ENCODE assay signal across 18 mouse cellular contexts in genomic region chr11:56753699-56754098, GRCm38 (mm10).
DNase-seq lines count a peak whose midpoint lies in the region; ATAC-seq and TF ChIP-seq lines count a peak whose summit lies in the region.
"Had no signal": no experiment of that assay in that cellular context is flagged by ENCODE, and none has a peak within 500 bp of the region (broad histone marks: within the 10 kb centered on the region; RNA-seq: fewer than 3 reads in every experiment).

No protein-coding gene starts in this region.

- H3K27ac ChIP-seq in forebrain, embryonic 14.5 days (ENCODE audit: low read depth, low read length) = no peak overlapping the region
- H3K27ac ChIP-seq in forebrain, embryonic 11.5 days (ENCODE audit: low read depth, low read length) = no peak overlapping the region
- peak overlapping the region; percentile 82 for H3K27ac ChIP-seq in layer of hippocampus, adult 2 months
- H3K27ac ChIP-seq: intestine, embryonic 15.5 days; macrophage; stomach, embryonic 15.5 days had no signal

- 29% methylated on average over 3 of the region's 3 CpGs for WGBS in forebrain, embryonic 14.5 days
- WGBS in forebrain, embryonic 11.5 days = 71% methylated on average over 3 of the region's 3 CpGs

- H3K36me3 ChIP-seq in forebrain, embryonic 14.5 days (ENCODE audit: control insufficient read depth, insufficient read depth, low read length) = no peaks in the 10 kb centered on the region
- H3K36me3 ChIP-seq in forebrain, embryonic 11.5 days (ENCODE audit: control insufficient read depth, insufficient read depth, low read length) = no peaks in the 10 kb centered on the region
- H3K36me3 ChIP-seq: intestine, embryonic 15.5 days; stomach, embryonic 15.5 days had no signal

- H3K9ac ChIP-seq in forebrain, embryonic 14.5 days (ENCODE audit: low read length) = no peak overlapping the region
- H3K9ac ChIP-seq in forebrain, embryonic 11.5 days (ENCODE audit: low read length) = no peak overlapping the region
- H3K9ac ChIP-seq: intestine, embryonic 15.5 days; stomach, embryonic 15.5 days had no signal

- TF ChIP-seq CTCF in layer of hippocampus, adult 2 months (conservative IDR thresholded peaks at IDR 0.05) = no peak

- H3K4me1 ChIP-seq in forebrain, embryonic 14.5 days (ENCODE audit: control insufficient read depth, insufficient read depth, low read length) = peaks cover 9% of the 10 kb centered on the region; the same call in 1 of the 2 replicates
- peaks cover 3% of the 10 kb centered on the region; the same call in 1 of the 2 replicates for H3K4me1 ChIP-seq in forebrain, embryonic 11.5 days (replicated peaks; ENCODE audit: control insufficient read depth, insufficient read depth, low read length)
- H3K4me1 ChIP-seq: intestine, embryonic 15.5 days; stomach, embryonic 15.5 days had no signal

- DNase-seq in forebrain, embryonic 14.5 days (ENCODE audit: low spot score) = peak; percentile 61
- no peak for DNase-seq in forebrain, embryonic 11.5 days (ENCODE audit: low spot score)
- DNase-seq in left cerebral cortex, adult 11 months (ENCODE audit: low spot score) = peak; percentile 34
- no peak for DNase-seq in left cerebral cortex, adult 8-10 months (ENCODE audit: low spot score in 2 of 2)
- DNase-seq in R1 (ENCODE audit: low read depth, low spot score) = peak; percentile 31
- peak; percentile 31 to 72 for DNase-seq in layer of hippocampus, adult 2 months (ENCODE audit: low spot score in 2 of 2)
- no peak for DNase-seq in c-Kit-positive CD71-positive TER-119-positive erythroid progenitor cells, embryonic 14.5 days (ENCODE audit: low spot score)
- DNase-seq: cerebellum, adult 11-12 months; gastrocnemius, postnatal 25 days; heart, postnatal 14 days; liver; lung, adult 18-20 months; spleen, adult 18-20 months; thymus, postnatal 36 days had no signal

- no peaks in the 10 kb centered on the region for H3K27me3 ChIP-seq in forebrain, embryonic 14.5 days (replicated peaks; ENCODE audit: control insufficient read depth, insufficient read depth, low read length)
- H3K27me3 ChIP-seq in forebrain, embryonic 11.5 days (ENCODE audit: control insufficient read depth, insufficient read depth, low read length) = no peaks in the 10 kb centered on the region
- H3K27me3 ChIP-seq: intestine, embryonic 15.5 days; stomach, embryonic 15.5 days had no signal

- no peak overlapping the region for H3K4me2 ChIP-seq in forebrain, embryonic 14.5 days (ENCODE audit: low read length)
- no peak overlapping the region for H3K4me2 ChIP-seq in forebrain, embryonic 11.5 days (ENCODE audit: low read depth, low read length, severe bottlenecking)
- H3K4me2 ChIP-seq: intestine, embryonic 15.5 days; stomach, embryonic 15.5 days had no signal

- H3K4me3 ChIP-seq in forebrain, embryonic 14.5 days (ENCODE audit: low read depth, low read length) = no peak overlapping the region
- no peak overlapping the region for H3K4me3 ChIP-seq in forebrain, embryonic 11.5 days (ENCODE audit: low read depth, low read length)
- no peak overlapping the region for H3K4me3 ChIP-seq in layer of hippocampus, adult 2 months
- H3K4me3 ChIP-seq: intestine, embryonic 15.5 days; stomach, embryonic 15.5 days had no signal

- ATAC-seq in forebrain, embryonic 14.5 days = peak; percentile 61; the same call in 1 of the 2 replicates
- ATAC-seq in forebrain, embryonic 11.5 days (replicated peaks; ENCODE audit: low FRiP score) = no peak
- ATAC-seq in megakaryocyte progenitor cell, adult 5-6 weeks (replicated peaks; ENCODE audit: poor library complexity) = no peak
- ATAC-seq: intestine, embryonic 15.5 days had no signal

- no peaks in the 10 kb centered on the region for H3K9me3 ChIP-seq in forebrain, embryonic 14.5 days (replicated peaks; ENCODE audit: control insufficient read depth, low read length)
- H3K9me3 ChIP-seq in forebrain, embryonic 11.5 days (ENCODE audit: control insufficient read depth, low read length) = no peaks in the 10 kb centered on the region
- H3K9me3 ChIP-seq: intestine, embryonic 15.5 days; stomach, embryonic 15.5 days had no signal

Comparison
In these comparisons a context has a peak if more than half of its experiments do, and no peak if none do; other contexts are left out.
1. DNase-seq: peak in forebrain, embryonic 14.5 days (single experiment), left cerebral cortex, adult 11 months (single experiment), R1 (single experiment) and layer of hippocampus, adult 2 months (2 of 2); none in forebrain, embryonic 11.5 days (single experiment), left cerebral cortex, adult 8-10 months (0 of 2) and c-Kit-positive CD71-positive TER-119-positive erythroid progenitor cells, embryonic 14.5 days (single experiment).